Mouse (Mus musculus) heart, postnatal 0 days (tissue): Measurements from ENCODE around the gene Ldah. TPM values are rescaled to one million over a fixed set of nuclear protein-coding genes. Genes with fewer than 3 reads are reported as not detected.
A peak's percentile ranks its signal among the peaks of the same experiment; 100 is the strongest.

ENCODE experiments used
- ATAC-seq: fragments of 200-750 bp; cut with Nextera tagmentation; 2 replicates; pipeline ENCODE4 v1.8.0; 2017; ENCODE audit warnings: low read depth, moderate number of reproducible peaks, moderate library complexity; ENCODE audit not compliant: insufficient read depth
- DNase-seq: peaks from one replicate; pipeline ENCODE4 v3.0.0-alpha.2; 2016; ENCODE audit warnings: low spot score
- H3K27ac ChIP-seq: fragments of 300-500 bp; sonication (generic); 2 replicates; pipeline ENCODE4 v1.5.1; 2014; ENCODE audit warnings: low read depth, mild to moderate bottlenecking
- H3K27me3 ChIP-seq: fragments of 300-500 bp; sonication (generic); 2 replicates; pipeline ENCODE4 v1.6.1; 2014; ENCODE audit warnings: low read length, mixed read lengths; ENCODE audit not compliant: control insufficient read depth, insufficient read depth
- H3K36me3 ChIP-seq: fragments of 300-500 bp; sonication (generic); replicated peaks from 2 replicates; pipeline ENCODE4 v1.6.1; 2014; ENCODE audit warnings: low read length, mixed read lengths; ENCODE audit not compliant: control insufficient read depth, insufficient read depth
- H3K4me1 ChIP-seq: fragments of 300-500 bp; sonication (generic); 2 replicates; pipeline ENCODE4 v1.6.1; 2014; ENCODE audit warnings: antibody characterized with exemption; ENCODE audit not compliant: control insufficient read depth, insufficient read depth
- H3K4me2 ChIP-seq: fragments of 300-500 bp; sonication (generic); 2 replicates; pipeline ENCODE4 v1.6.1; 2014; ENCODE audit warnings: low read depth, mild to moderate bottlenecking, low read length, moderate library complexity
- H3K4me3 ChIP-seq: fragments of 300-500 bp; sonication (generic); 2 replicates; pipeline ENCODE4 v1.5.1; 2014; ENCODE audit warnings: low read depth, low read length
- H3K9ac ChIP-seq: fragments of 300-500 bp; sonication (generic); replicated peaks from 2 replicates; pipeline ENCODE4 v1.6.1; 2014; ENCODE audit warnings: low read depth, low read length, mixed read lengths
- H3K9me3 ChIP-seq: fragments of 300-500 bp; sonication (generic); replicated peaks from 2 replicates; pipeline ENCODE4 v1.6.1; 2016; ENCODE audit warnings: low read length; ENCODE audit not compliant: control insufficient read depth
- CTCF ChIP-seq: IDR thresholded peaks from 2 replicates; pipeline ENCODE4 v1.5.1; 2016; ENCODE audit warnings: antibody characterized with exemption, control low read depth, low read depth
- EP300 ChIP-seq: IDR thresholded peaks from 2 replicates; pipeline ENCODE4 v1.6.1; 2016; ENCODE audit warnings: antibody characterized with exemption, low read depth
- WGBS: fragments of 180-500 bp; shearing (Covaris S2); extraction: QIAGEN DNeasy Blood & Tissue Kit; methylation state at CpG from one replicate; pipeline ENCODE4 v1.1.7; 2014; 5-methylcytosine and 5-hydroxymethylcytosine counted together
- polyA plus RNA-seq: library from polyadenylated mRNA; unstranded; fragments of >200 nt; fragmentation: Nextera tagmentation; extraction: Ambion mirVana; gene quantifications from 2 replicates; pipeline ENCODE4 v1.2.1, GENCODE M21; 2015
- total RNA-seq: library from RNA; depleted of rRNA; stranded (reverse); fragments of >200 nt; gene quantifications from 2 replicates; pipeline ENCODE4 v1.2.3, GENCODE M21; 2014; ENCODE audit warnings: low replicate concordance; rRNA removed

Gene Ldah
- total and polyA plus RNA-seq, 2 experiments from 2014 or later, result 17.0 to 45.0 TPM

- Histone ChIP-seq H3K9ac (no peak overlapping the region), H3K36me3 (peaks cover 36% of the 10 kb centered on the region), H3K27ac (peak overlapping the region; percentile 66), H3K9me3 (no peaks in the 10 kb centered on the region), H3K4me2 (no peak overlapping the region), H3K4me3 (no peak overlapping the region), H3K4me1 (peaks cover 33% of the 10 kb centered on the region), H3K27me3 (no peaks in the 10 kb centered on the region)
- WGBS, result 76% methylated on average over 8 of the region's 8 CpGs
- DNase-seq (no peak), ATAC-seq (0 out of 2 replicates have a peak, but pooled peaks have one; percentile 8)
- TF ChIP-seq EP300, result no peak
- no peak for TF ChIP-seq CTCF
Observed at GRCm38 (mm10) chr12:8333617-8334016, 125.7 kb downstream of the Ldah start.

- Histone ChIP-seq H3K4me1 (peaks cover 33% of the 10 kb centered on the region), H3K27ac (peak overlapping the region; percentile 66), H3K36me3 (peaks cover 36% of the 10 kb centered on the region), H3K4me2 (no peak overlapping the region), H3K9ac (no peak overlapping the region), H3K4me3 (no peak overlapping the region), H3K9me3 (no peaks in the 10 kb centered on the region), H3K27me3 (no peaks in the 10 kb centered on the region)
- TF ChIP-seq CTCF (no peak), EP300 (no peak)
- WGBS, result 47% methylated on average over 4 of the region's 4 CpGs
- ATAC-seq, result peak; percentile 68
- peak; percentile 50 for DNase-seq
Observed at GRCm38 (mm10) chr12:8334261-8334660, 126.4 kb downstream of the Ldah start.

Other genes with a start within 250 kb of the Ldah start
- gene Apob, start 230.5 kb upstream of the Ldah start, total RNA-seq, result 0.27 and 0.61 TPM in 2 replicates
- gene Apob, start 230.5 kb upstream of the Ldah start, polyA plus RNA-seq, result 0.01 TPM in 1 of 2 replicates, not detected in the other
- not detected in 2 replicates for gene Gdf7, start 93.8 kb downstream of the Ldah start, total RNA-seq
- not detected in 2 replicates for gene Gdf7, start 93.8 kb downstream of the Ldah start, polyA plus RNA-seq
- 9.5 and 11.7 TPM in 2 replicates for gene Hs1bp3, start 105.3 kb downstream of the Ldah start, total RNA-seq
- 9.7 TPM in 2 replicates for gene Hs1bp3, start 105.3 kb downstream of the Ldah start, polyA plus RNA-seq